Mouse (Mus musculus): ENCODE data around the gene Elobl.

Gene Elobl

DNA sequence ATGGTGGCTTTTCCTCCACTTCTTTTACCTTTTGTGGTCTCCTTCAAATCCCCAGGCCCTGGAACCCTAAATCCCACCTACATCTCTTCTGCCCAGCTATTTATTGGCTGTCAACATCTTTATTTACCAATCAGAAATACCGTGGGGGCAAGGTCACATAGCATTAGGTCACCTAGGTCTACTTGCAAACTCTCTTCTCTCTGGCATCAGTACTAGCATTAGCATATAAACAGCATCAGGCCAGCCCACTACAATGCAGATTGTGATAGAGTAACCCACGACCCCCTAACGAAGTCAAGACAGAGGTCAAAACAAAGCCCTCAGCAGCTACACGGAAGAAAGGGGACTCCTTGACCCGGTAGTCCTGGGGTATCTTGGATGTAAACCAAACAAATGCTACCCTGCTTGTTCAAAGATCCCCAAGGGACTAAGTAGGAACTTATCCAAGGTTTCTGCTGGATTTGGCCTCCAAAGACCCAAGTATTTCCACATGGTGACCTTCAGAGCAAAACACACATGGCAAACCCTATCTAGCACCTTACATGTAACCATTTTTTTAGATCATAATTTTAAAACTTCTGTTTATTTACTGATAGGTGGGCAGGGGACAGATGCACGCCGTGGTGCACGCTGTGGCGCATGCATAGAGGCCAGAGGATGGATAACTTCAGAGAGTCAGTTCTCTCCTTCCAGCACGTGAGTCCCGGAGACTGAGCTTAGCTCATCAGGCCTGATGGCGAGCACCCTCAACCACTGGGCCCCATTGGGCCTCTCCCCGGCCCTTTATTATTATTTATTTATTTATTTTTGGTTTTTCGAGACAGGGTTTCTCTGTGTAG, 34.8 kb downstream of the Elobl start:
- no peak for DNase-seq

DNA sequence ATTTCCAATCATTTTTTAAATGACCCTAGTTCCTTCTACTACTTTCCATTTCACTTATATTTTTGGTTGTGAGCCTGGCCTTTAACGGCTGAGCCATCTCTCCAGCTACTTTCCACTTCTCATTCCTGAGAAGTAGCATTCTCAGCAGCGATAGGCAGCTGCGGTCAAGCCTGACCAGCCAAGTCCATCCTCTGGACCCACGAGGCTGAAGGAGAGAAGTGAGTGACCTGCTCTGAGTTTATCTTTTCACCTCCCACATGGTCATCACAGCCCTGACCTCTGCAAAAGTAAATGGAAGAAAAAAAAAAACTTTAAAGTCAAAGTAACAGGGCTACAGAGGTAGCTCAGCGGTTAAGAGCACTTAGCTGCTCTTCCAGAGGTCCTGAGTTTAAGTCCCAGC, 40.2 kb downstream of the Elobl start:
- peak; percentile 41 for DNase-seq
